Mouse (Mus musculus): ENCODE measurements at regions not wholly inside any gene's neighbourhood (a gene's known extent, or its start where the extent isn't known, plus 50 kb on each side); places are given as distances from the start of the nearest gene placed in this dataset.

GRCm38 (mm10) chr13:52007585-52008395 is 161.3 kb downstream of the Gadd45g start:
- no peak overlapping the region for H3K4me3 ChIP-seq (ENCODE audit: insufficient read depth, low read depth, low read length)
- H3K27ac ChIP-seq (replicated peaks; ENCODE audit: low read depth, low read length): no peak overlapping the region
- no peaks in the 10 kb centered on the region for H3K4me1 ChIP-seq (ENCODE audit: control insufficient read depth, insufficient read depth, insufficient read length, low read length)

- H3K4me1 ChIP-seq (ENCODE audit: control insufficient read depth, insufficient read depth, insufficient read length, low read length): no peaks in the 10 kb centered on the region
Measured at GRCm38 (mm10) chr13:52009231-52009630, 162.8 kb downstream of the Gadd45g start.

GRCm38 (mm10) chr13:52009766-52010165 is 163.3 kb downstream of the Gadd45g start:
- no peaks in the 10 kb centered on the region for H3K4me1 ChIP-seq (ENCODE audit: control insufficient read depth, insufficient read depth, insufficient read length, low read length)
- H3K27ac ChIP-seq (replicated peaks; ENCODE audit: low read depth, low read length): no peak overlapping the region
- no peak overlapping the region for H3K4me3 ChIP-seq (ENCODE audit: insufficient read depth, low read depth, low read length)

More at GRCm38 (mm10) chr13:52009231-52009630, 162.8 kb downstream of the Gadd45g start:
- Histone ChIP-seq H3K27ac (replicated peaks; ENCODE audit: low read depth, low read length) (no peak overlapping the region), H3K4me3 (ENCODE audit: insufficient read depth, low read depth, low read length) (no peak overlapping the region)

GRCm38 (mm10) chr13:52011001-52011400 is 164.5 kb downstream of the Gadd45g start:
- H3K4me1 ChIP-seq (ENCODE audit: control insufficient read depth, insufficient read depth, insufficient read length, low read length): no peaks in the 10 kb centered on the region
- no peak overlapping the region for H3K4me3 ChIP-seq (ENCODE audit: insufficient read depth, low read depth, low read length)
- H3K27ac ChIP-seq (replicated peaks; ENCODE audit: low read depth, low read length): no peak overlapping the region

GRCm38 (mm10) chr13:52013182-52013581 is 166.7 kb downstream of the Gadd45g start:
- H3K4me1 ChIP-seq (ENCODE audit: control insufficient read depth, insufficient read depth, insufficient read length, low read length): peaks cover 3% of the 10 kb centered on the region; the same call in 1 of the 2 replicates
- no peak overlapping the region for H3K27ac ChIP-seq (replicated peaks; ENCODE audit: low read depth, low read length)
- no peak overlapping the region for H3K4me3 ChIP-seq (ENCODE audit: insufficient read depth, low read depth, low read length)

- Histone ChIP-seq H3K4me1 (ENCODE audit: control insufficient read depth, insufficient read depth, insufficient read length, low read length) (peaks cover 3% of the 10 kb centered on the region; the same call in 1 of the 2 replicates), H3K27ac (replicated peaks; ENCODE audit: low read depth, low read length) (no peak overlapping the region), H3K4me3 (ENCODE audit: insufficient read depth, low read depth, low read length) (no peak overlapping the region)
Measured at GRCm38 (mm10) chr13:52013757-52014156, 167.3 kb downstream of the Gadd45g start.

- Histone ChIP-seq H3K4me3 (ENCODE audit: insufficient read depth, low read depth, low read length) (no peak overlapping the region), H3K4me1 (ENCODE audit: control insufficient read depth, insufficient read depth, insufficient read length, low read length) (peaks cover 3% of the 10 kb centered on the region; the same call in 1 of the 2 replicates), H3K27ac (replicated peaks; ENCODE audit: low read depth, low read length) (no peak overlapping the region)
Measured at GRCm38 (mm10) chr13:52014566-52014965, 168.1 kb downstream of the Gadd45g start.

- no peak overlapping the region for H3K4me3 ChIP-seq (ENCODE audit: insufficient read depth, low read depth, low read length)
- peaks cover 6% of the 10 kb centered on the region for H3K4me1 ChIP-seq (ENCODE audit: control insufficient read depth, insufficient read depth, insufficient read length, low read length)
- H3K27ac ChIP-seq (replicated peaks; ENCODE audit: low read depth, low read length): no peak overlapping the region
Measured at GRCm38 (mm10) chr13:52015066-52015465, 168.6 kb downstream of the Gadd45g start.

- peaks cover 6% of the 10 kb centered on the region for H3K4me1 ChIP-seq (ENCODE audit: control insufficient read depth, insufficient read depth, insufficient read length, low read length)
- H3K4me3 ChIP-seq (ENCODE audit: insufficient read depth, low read depth, low read length): no peak overlapping the region
- no peak overlapping the region for H3K27ac ChIP-seq (replicated peaks; ENCODE audit: low read depth, low read length)
Measured at GRCm38 (mm10) chr13:52015496-52015895, 169.0 kb downstream of the Gadd45g start.

GRCm38 (mm10) chr13:52017598-52018190 is 171.2 kb downstream of the Gadd45g start:
- H3K27ac ChIP-seq (replicated peaks; ENCODE audit: low read depth, low read length): no peak overlapping the region
- H3K4me3 ChIP-seq (ENCODE audit: insufficient read depth, low read depth, low read length): no peak overlapping the region
- peaks cover 17% of the 10 kb centered on the region for H3K4me1 ChIP-seq (ENCODE audit: control insufficient read depth, insufficient read depth, insufficient read length, low read length)

GRCm38 (mm10) chr13:52019647-52020046 is 173.2 kb downstream of the Gadd45g start:
- Histone ChIP-seq H3K4me3 (ENCODE audit: insufficient read depth, low read depth, low read length) (no peak overlapping the region), H3K4me1 (ENCODE audit: control insufficient read depth, insufficient read depth, insufficient read length, low read length) (peaks cover 27% of the 10 kb centered on the region), H3K27ac (replicated peaks; ENCODE audit: low read depth, low read length) (no peak overlapping the region)

GRCm38 (mm10) chr13:52021150-52021549 is 174.7 kb downstream of the Gadd45g start:
- H3K4me1 ChIP-seq (ENCODE audit: control insufficient read depth, insufficient read depth, insufficient read length, low read length): peaks cover 37% of the 10 kb centered on the region

GRCm38 (mm10) chr13:52021828-52022227 is 175.3 kb downstream of the Gadd45g start:
- Histone ChIP-seq H3K4me1 (ENCODE audit: control insufficient read depth, insufficient read depth, insufficient read length, low read length) (peaks cover 37% of the 10 kb centered on the region), H3K27ac (replicated peaks; ENCODE audit: low read depth, low read length) (peak overlapping the region; percentile 76), H3K4me3 (ENCODE audit: insufficient read depth, low read depth, low read length) (no peak overlapping the region)

More at GRCm38 (mm10) chr13:52021150-52021549, 174.7 kb downstream of the Gadd45g start:
- H3K27ac ChIP-seq (replicated peaks; ENCODE audit: low read depth, low read length): no peak overlapping the region
- no peak overlapping the region for H3K4me3 ChIP-seq (ENCODE audit: insufficient read depth, low read depth, low read length)

GRCm38 (mm10) chr13:52022529-52022928 is 176.1 kb downstream of the Gadd45g start:
- H3K4me1 ChIP-seq (ENCODE audit: control insufficient read depth, insufficient read depth, insufficient read length, low read length): peaks cover 37% of the 10 kb centered on the region
- H3K4me3 ChIP-seq (ENCODE audit: insufficient read depth, low read depth, low read length): no peak overlapping the region
- peak overlapping the region; percentile 76 for H3K27ac ChIP-seq (replicated peaks; ENCODE audit: low read depth, low read length)

GRCm38 (mm10) chr13:52024349-52024748 is 177.9 kb downstream of the Gadd45g start:
- Histone ChIP-seq H3K27ac (replicated peaks; ENCODE audit: low read depth, low read length) (no peak overlapping the region; the same call in 1 of the 2 replicates), H3K4me1 (ENCODE audit: control insufficient read depth, insufficient read depth, insufficient read length, low read length) (peaks cover 34% of the 10 kb centered on the region), H3K4me3 (ENCODE audit: insufficient read depth, low read depth, low read length) (no peak overlapping the region)
